Mouse (Mus musculus) 3T3-L1 (cell line): ENCODE data around the gene Mthfd2.

Experiments used
- DNase-seq: peaks from one replicate; pipeline ENCODE4 v3.0.0-alpha.2; 2015; ENCODE audit warnings: low read depth, low spot score

Gene Mthfd2

DNA sequence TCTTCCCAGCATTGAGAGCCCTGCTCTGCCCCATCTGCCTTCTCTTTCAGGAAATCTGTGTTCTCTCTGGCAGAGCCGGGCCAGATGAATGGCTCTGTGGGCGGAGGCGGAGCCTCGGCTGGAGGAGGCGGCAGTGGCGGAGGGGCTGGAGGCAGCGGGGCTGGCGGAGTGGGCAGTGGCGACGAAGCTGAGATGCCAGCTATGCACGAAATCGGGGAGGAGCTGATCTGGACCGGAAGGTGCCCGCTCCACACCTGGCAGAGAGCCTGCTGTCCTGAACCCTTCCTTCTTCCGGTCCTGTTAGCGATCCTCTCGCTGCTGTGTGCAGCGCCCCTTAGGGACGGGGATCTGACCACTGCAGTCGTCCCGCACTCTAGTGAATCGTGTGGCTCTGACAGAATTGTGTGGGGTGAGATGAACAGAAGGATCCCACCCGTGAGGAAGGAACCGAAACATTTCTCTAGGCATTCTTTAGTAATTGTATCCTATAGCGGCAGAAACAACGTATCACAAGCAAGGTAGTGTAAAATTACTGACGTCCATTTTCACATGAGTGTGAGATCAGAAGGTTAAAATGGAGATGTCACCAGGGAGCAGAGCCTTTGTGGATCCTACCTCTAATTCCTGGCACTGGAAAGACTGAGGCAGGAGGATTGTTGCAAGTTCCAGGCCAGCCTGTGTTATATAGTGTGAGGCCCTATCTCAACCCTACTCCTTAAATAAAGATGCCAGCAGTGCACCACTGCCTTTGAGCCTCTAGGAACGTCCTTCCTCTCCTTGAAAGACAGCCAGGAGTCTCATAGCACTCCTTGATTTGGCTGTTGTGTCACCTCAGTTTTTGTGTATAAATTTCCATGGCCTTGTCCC is 57.3 kb downstream of the Mthfd2 start:
- peak; percentile 94 for DNase-seq

DNA sequence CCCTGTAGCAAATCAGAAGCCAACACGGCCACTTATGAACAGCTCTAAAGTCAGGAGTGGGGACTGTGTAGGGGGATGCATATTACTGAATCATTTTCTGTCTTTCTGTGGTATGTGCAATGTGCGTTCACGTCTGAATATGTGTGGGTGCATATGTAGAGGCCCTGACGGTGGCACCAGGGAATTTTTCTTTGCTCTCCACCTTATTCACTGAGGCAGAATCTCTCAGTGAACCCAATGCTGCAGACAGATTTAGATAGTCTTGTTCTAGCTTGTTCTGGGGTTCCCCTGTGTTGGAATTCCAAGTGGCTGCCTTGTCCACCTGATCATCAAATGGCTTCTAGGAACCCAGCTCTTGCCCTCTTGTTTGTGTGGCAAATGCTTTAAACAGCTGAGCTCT is 58.1 kb downstream of the Mthfd2 start:
- DNase-seq, result peak; percentile 10

DNA sequence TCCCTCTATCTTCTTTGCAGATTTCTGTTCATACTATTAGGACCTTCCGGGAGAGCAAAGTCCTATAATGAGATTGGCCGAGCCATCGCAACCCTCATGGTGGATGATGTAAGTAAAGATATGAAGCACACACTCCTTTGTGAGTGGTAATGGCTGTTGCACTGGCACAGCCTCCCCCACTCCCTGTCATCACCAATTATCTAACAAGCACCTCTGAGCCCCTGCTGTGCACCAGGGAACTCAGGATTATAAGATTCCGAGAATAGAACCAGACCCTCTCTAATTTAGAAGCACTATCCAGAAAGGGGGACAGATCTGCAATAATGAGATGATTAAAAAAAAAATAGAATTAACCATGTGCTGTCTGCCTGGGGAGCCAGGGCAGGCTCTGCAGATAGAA is 60.1 kb downstream of the Mthfd2 start:
- DNase-seq, result no peak

DNA sequence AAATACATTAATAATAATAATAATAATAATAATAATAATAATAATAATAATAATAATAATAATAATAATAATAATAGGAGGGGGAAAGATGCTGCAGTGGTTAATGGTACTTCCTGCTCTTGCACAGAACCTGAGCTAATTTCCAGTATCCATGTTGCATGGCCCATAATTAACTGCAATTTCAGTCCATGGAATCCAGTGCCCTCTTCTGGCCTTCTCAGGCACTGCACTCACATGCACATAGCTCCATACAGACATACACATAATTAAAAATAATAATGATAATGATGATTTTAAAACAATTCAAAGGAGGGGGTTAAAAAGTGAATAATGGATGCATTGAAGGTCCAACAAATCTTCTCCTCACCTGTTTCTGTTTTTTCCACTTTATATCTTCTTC is 60.5 kb downstream of the Mthfd2 start:
- DNase-seq, result peak; percentile 38

DNA sequence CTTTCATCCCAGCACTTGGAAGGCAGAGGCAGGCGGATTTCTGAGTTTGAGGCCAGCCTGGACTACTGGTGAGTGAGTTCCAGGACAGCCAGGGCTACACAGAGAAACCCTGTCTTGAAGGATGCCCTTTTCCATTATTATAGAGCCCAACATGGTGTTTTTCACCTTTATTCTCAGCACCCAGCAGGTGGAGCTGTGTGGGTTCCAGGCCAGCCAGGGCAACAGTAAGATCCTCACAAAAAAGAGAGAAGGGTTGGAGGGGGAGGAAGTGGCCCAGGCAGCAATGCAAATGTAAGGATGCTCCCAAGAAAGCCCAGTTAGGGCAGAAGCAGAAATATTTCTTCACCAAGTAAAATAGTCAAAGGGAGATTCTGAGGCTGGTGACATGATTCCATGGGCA is 61.2 kb downstream of the Mthfd2 start:
- no peak for DNase-seq
